Mouse (Mus musculus): ENCODE data around the gene Idh3a. TPM values are rescaled to one million over a fixed set of nuclear protein-coding genes. Genes with fewer than 3 reads are reported as not detected.
"Not testable (repeated sequence)": the region's sequence is repeated elsewhere in the genome, so short reads cannot be mapped to it uniquely, and the experiment has no call there.

Gene Idh3a
- polyA plus RNA-seq, 1 experiment from 2014 or later = 522 TPM

DNA sequence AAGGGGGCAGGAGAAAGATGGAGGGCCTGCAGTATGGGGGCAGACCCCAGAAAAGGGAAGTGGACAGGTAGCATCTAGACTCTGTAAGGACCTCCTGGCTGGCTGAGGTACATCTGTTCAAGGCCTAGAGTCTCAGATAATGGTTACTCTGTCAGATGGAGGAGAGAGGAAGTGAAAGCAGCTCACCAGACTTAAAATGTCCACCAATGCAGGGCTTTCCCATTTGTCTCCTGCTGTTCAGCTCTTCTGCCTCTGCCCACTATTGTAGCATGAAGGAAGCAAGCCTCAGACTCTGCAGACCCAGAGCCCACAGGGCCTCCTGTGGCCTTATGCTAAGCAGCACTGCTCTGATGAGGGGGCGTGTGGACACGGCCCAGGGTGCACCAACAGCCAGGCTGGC, 31.1 kb upstream of the Idh3a start:
- Histone ChIP-seq H3K9me3 (replicated peaks) (no peaks in the 10 kb centered on the region), H3K27ac (no peak overlapping the region), H3K27me3 (0 out of 2 replicates have a peak, but pooled peaks cover 10% of the 10 kb centered on the region), H3K36me3 (no peaks in the 10 kb centered on the region), H3K9ac (no peak overlapping the region), H3K4me3 (no peak overlapping the region), H3K4me1 (replicated peaks) (peaks cover 6% of the 10 kb centered on the region), H3K4me2 (no peak overlapping the region)
- 68% methylated on average over 2 of the region's 2 CpGs for WGBS
- no peak for ATAC-seq (replicated peaks; ENCODE audit: insufficient number of reproducible peaks, insufficient read depth, low FRiP score, low read depth)

DNA sequence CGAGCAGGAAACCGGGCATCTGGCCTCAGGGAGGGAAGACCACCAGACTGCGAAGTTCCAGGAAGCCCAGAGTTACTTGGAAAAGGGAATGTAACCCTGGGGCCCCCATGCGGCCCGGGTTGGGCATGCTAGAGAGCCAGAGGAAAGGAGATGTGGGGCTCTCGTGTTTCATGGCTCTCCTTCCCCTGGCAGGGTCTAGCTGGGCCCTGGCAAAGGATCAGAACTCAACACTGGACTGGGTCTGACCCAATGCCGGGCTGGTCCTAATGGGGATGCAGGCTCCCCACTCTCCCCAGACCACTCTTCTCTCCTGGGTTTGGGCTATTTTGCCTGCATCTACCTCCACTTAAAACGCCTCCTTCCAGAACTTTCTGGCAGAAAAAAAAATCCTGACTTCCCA, 27.4 kb upstream of the Idh3a start:
- Histone ChIP-seq H3K4me1 (replicated peaks) (peaks cover 11% of the 10 kb centered on the region), H3K27me3 (0 out of 2 replicates have a peak, but pooled peaks cover 10% of the 10 kb centered on the region), H3K4me3 (no peak overlapping the region), H3K9me3 (replicated peaks) (no peaks in the 10 kb centered on the region), H3K27ac (no peak overlapping the region), H3K36me3 (no peaks in the 10 kb centered on the region), H3K4me2 (no peak overlapping the region), H3K9ac (no peak overlapping the region)
- WGBS = 67% methylated on average over 8 of the region's 8 CpGs
- no peak for ATAC-seq (replicated peaks; ENCODE audit: insufficient number of reproducible peaks, insufficient read depth, low FRiP score, low read depth)

DNA sequence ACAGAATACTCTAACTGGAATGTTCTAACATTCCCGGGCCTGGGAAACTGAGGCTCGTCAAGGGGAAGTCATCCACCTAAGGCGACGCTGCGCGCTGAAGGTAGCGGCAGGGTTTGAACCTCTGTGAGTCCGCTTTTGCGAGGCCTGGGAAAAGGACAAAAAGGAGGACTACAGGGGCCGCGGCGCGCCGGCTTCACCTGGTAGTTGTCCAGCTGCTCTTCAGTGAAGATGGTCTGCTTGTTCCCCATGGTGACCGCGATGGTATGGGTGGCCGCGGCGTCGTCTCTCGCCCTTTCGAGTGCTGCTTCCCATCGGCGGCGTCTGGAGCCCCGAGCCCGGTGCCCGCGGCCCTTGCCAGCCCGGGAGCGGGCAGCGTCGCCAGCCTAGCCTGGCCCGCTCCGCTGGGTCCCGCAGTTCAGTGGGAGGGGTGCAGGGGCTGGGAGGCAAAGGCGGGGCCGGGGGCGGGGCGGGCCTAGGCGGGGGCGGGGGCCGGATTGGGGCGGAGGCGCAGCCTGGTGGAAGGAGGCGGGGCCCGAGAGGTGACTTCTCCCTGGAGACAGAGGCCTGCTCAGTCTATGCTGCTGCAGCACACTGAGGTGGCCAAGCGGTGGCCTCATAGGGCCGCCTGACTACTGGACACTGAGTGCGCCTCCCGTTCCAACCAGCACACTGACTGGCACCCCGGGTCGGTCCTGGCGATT, 26.2 kb upstream of the Idh3a start, which contains the start of gene Cib2:
Cib2 (minus strand) TSS at position 448 of the 701 bp plus-strand sequence.
- H3K9ac ChIP-seq = peak within 1 kb of the TSS; percentile 67
- H3K4me2 ChIP-seq = peak within 1 kb of the TSS; percentile 92
- H3K4me1 ChIP-seq (replicated peaks) = peaks cover 11% of the 10 kb centered on the region
- 0 out of 2 replicates have a peak, but pooled peaks cover 10% of the 10 kb centered on the region for H3K27me3 ChIP-seq
- H3K4me3 ChIP-seq = peak within 1 kb of the TSS; percentile 62
- 3% methylated on average over 48 of the region's 54 CpGs for WGBS
- H3K36me3 ChIP-seq = no peaks in the 10 kb centered on the region
- no peak within 1 kb of the TSS for H3K27ac ChIP-seq
- H3K9me3 ChIP-seq (replicated peaks) = no peaks in the 10 kb centered on the region
- peak; percentile 98 for ATAC-seq (replicated peaks; ENCODE audit: insufficient number of reproducible peaks, insufficient read depth, low FRiP score, low read depth)

DNA sequence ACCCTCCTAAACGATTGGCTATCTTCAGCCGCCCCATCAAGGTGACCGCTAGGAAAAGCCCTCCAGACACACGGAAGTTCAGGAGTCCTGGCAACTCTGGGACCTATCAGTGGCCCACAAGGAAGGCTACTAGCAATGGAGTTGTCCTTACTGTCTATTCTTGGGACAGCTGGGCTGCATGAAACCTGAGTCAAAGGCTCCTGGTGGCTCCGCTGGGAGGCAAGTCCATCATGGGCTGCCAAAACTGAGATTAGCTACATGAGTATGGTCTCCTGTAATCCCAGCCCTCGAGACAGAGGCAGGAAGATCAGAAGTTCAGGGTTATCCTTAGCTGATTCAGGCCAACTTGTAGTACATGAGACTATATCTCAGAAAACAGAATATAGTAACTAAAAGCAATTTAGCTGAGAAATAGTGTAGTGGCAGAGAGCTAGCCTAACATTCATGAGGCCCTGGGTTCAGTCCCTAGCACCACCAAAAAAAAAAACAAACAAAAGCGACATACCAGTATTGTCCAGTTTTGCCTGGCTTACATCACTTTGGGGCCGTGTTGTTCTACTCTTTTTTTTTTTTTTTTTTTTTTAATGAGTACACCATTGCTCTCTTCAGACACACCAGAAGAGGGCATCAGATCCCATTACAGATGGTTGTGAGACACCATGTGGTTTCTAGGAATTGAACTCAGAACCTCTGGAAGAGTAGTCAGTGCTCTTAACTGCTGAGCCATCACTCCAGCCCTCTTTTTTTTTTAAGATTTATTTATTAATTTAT, 25.1 kb upstream of the Idh3a start:
- H3K4me1 ChIP-seq (replicated peaks) = peaks cover 11% of the 10 kb centered on the region
- 82% methylated on average over 8 of the region's 8 CpGs for WGBS
- H3K4me2 ChIP-seq = no peak overlapping the region
- no peak overlapping the region for H3K4me3 ChIP-seq
- ATAC-seq (replicated peaks; ENCODE audit: insufficient number of reproducible peaks, insufficient read depth, low FRiP score, low read depth) = no peak
- no peak overlapping the region for H3K9ac ChIP-seq
- H3K27ac ChIP-seq = no peak overlapping the region
- 0 out of 2 replicates have a peak, but pooled peaks cover 10% of the 10 kb centered on the region for H3K27me3 ChIP-seq
- H3K9me3 ChIP-seq (replicated peaks) = no peaks in the 10 kb centered on the region
- H3K36me3 ChIP-seq = no peaks in the 10 kb centered on the region

DNA sequence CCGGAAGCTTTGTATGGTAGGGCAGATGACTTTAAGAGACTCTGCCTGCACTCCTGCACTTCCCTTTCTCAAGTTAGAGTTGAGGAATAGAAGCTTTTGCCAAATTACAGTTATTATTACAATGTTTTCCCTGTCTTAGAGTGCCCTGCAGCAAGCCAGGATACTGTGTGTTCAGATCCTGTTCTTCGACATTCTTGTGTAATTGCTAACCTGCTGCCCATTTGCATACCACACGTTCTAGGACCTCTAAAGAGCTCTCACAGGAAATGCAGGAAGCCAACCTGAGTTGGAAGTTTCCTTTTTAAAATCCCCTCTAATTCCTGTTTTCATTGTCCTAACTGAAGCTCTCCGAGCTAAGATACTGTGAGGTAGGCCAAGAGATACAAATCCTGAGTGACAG, 19.2 kb upstream of the Idh3a start:
- no peak for ATAC-seq (replicated peaks; ENCODE audit: insufficient number of reproducible peaks, insufficient read depth, low FRiP score, low read depth)
- Histone ChIP-seq H3K9ac (no peak overlapping the region), H3K27me3 (no peaks in the 10 kb centered on the region), H3K4me2 (no peak overlapping the region), H3K4me1 (replicated peaks) (no peaks in the 10 kb centered on the region), H3K9me3 (replicated peaks) (no peaks in the 10 kb centered on the region), H3K27ac (no peak overlapping the region), H3K36me3 (no peaks in the 10 kb centered on the region), H3K4me3 (no peak overlapping the region)
- 50% methylated on average over 4 of the region's 4 CpGs for WGBS

DNA sequence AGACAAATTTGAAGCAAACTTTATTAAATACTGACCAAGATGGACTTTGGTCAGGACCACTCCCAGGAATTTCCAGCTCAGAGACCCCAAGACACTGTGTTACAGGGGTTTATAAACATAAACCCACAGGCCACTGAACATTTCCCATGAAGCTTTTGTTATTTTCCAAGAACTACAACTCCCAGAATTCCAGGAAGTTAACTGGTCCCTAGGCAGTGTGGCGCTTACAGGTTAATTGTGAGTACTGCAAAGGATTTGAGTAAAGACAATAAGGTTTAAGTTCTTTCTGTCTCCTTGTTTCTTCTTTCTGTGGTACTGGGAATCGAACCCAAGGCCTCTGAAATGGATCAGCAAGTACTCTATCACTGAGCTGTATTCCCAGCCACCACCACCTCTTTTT, 17.4 kb upstream of the Idh3a start:
- no peaks in the 10 kb centered on the region for H3K9me3 ChIP-seq (replicated peaks)
- no peaks in the 10 kb centered on the region for H3K36me3 ChIP-seq
- no peak for ATAC-seq (replicated peaks; ENCODE audit: insufficient number of reproducible peaks, insufficient read depth, low FRiP score, low read depth)
- WGBS = 17% methylated on average over 2 of the region's 2 CpGs
- no peak overlapping the region for H3K27ac ChIP-seq
- H3K4me3 ChIP-seq = no peak overlapping the region
- no peaks in the 10 kb centered on the region for H3K27me3 ChIP-seq
- H3K4me1 ChIP-seq (replicated peaks) = no peaks in the 10 kb centered on the region
- H3K9ac ChIP-seq = no peak overlapping the region
- no peak overlapping the region for H3K4me2 ChIP-seq

DNA sequence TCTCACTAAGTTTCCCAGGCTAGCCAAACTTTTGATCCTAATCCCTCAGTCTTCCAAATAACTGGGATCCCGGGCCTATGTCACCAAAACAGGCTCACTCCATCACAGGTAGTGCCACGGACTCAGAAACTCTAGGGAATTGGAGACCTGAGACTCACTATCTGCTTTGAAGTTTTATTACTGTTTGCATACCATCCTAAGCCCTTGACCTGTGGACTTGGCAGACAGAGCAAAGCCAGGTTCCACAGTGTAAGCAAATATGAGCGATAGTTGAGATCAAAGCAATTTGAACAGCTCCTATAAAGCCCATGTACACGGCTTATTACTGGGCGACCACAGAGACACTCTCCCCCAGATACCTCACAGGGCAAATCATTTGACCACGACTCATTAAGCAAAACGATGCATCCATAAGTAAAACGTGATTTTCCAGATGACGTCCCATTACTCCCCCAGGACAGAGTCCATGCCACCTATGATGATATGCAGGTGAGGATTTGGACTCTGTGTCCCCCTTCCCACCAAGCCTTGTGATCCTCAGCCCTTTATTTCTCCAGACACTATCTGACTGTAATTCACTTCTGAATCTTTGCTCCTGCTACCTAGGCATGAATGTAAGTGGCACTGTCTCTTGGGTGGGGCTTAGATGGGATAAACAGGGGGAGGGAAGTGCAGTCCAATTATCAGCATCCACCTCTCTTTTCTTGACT, 14.8 kb upstream of the Idh3a start:
- Histone ChIP-seq H3K27me3 (no peaks in the 10 kb centered on the region), H3K36me3 (no peaks in the 10 kb centered on the region), H3K9me3 (replicated peaks) (no peaks in the 10 kb centered on the region), H3K4me1 (replicated peaks) (no peaks in the 10 kb centered on the region), H3K27ac (no peak overlapping the region), H3K9ac (no peak overlapping the region), H3K4me2 (no peak overlapping the region), H3K4me3 (no peak overlapping the region)
- 71% methylated on average over 9 of the region's 9 CpGs for WGBS
- ATAC-seq (replicated peaks; ENCODE audit: insufficient number of reproducible peaks, insufficient read depth, low FRiP score, low read depth) = no peak

DNA sequence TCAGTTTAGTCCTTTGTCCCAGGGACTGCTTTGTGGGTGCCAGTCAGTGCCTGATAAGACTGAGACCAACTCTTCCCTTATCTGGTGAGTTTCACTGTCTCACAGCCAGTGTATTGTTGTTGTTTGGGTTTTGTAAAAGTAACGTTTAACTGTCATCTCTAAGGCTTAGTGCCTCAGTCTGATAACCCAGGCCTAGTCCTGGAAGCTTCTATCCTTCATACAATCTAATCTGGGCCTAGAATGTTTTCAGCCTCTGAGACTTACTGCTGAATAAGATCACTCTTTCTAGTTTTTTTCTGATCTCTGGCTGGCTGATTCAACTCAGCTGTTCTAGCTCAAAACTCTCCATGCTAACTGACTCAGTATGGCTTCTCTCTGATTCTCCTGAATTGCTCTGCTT, 2.4 kb upstream of the Idh3a start:
- Histone ChIP-seq H3K4me3 (no peak overlapping the region), H3K4me2 (no peak overlapping the region), H3K36me3 (no peaks in the 10 kb centered on the region), H3K9me3 (replicated peaks) (no peaks in the 10 kb centered on the region), H3K27ac (no peak overlapping the region), H3K4me1 (replicated peaks) (peaks cover 16% of the 10 kb centered on the region), H3K27me3 (no peaks in the 10 kb centered on the region), H3K9ac (no peak overlapping the region)
- no peak for ATAC-seq (replicated peaks; ENCODE audit: insufficient number of reproducible peaks, insufficient read depth, low FRiP score, low read depth)
- 33% methylated on average over 1 of the region's 1 CpGs for WGBS

DNA sequence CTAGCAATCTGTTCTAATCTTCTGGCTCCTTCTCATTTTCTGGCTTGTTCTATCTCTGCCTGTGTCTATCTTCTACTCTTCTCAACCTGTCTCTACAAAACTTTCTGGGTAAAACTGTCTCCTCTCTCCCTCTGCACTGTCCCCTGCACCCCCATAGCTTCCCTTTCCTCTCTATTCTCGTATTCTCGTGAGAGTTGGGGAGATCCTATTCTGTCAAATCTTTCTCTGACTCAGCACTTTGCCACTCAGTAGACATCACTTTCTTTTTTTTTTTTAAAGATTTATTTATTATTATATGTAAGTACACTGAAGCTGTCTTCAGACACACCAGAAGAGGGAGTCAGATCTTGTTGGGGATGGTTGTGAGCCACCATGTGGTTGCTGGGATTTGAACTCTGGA, 2.0 kb upstream of the Idh3a start:
- not testable (repeated sequence) for H3K27me3 ChIP-seq; H3K4me2 ChIP-seq; H3K9me3 ChIP-seq (replicated peaks); ATAC-seq (replicated peaks; ENCODE audit: insufficient number of reproducible peaks, insufficient read depth, low FRiP score, low read depth); H3K4me3 ChIP-seq; H3K27ac ChIP-seq; H3K9ac ChIP-seq; H3K36me3 ChIP-seq
- 74% methylated on average over 2 of the region's 2 CpGs for WGBS
- H3K4me1 ChIP-seq (replicated peaks) = peaks cover 19% of the 10 kb centered on the region

DNA sequence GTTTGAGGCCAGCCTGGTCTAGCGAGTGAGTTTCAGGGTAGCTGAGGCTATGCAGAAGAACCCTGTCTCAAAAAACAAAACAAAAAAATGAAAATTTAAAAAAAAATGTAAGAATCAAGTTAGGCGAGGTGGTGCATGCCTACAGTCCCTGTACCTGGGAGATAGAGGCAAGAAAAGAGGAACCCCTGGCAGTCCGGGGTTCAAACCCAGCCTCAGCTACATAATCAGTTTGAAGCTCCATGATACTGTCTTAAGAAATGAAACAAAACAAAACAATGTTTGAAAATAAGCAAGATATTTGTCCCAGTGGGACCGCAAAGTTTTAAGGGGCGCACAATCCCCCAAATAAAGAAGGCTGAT, 315 bp upstream of the Idh3a start:
- no peaks in the 10 kb centered on the region for H3K27me3 ChIP-seq
- H3K9ac ChIP-seq = peak overlapping the region; percentile 26; the same call in 1 of the 2 replicates
- H3K9me3 ChIP-seq (replicated peaks) = no peaks in the 10 kb centered on the region
- H3K4me3 ChIP-seq = peak overlapping the region; percentile 92
- no peak for ATAC-seq (replicated peaks; ENCODE audit: insufficient number of reproducible peaks, insufficient read depth, low FRiP score, low read depth)
- peaks cover 19% of the 10 kb centered on the region for H3K4me1 ChIP-seq (replicated peaks)
- peak overlapping the region; percentile 81 for H3K4me2 ChIP-seq
- H3K36me3 ChIP-seq = peaks cover 8% of the 10 kb centered on the region
- peak overlapping the region; percentile 26; the same call in 1 of the 2 replicates for H3K27ac ChIP-seq
- 30% methylated on average over 5 of the region's 5 CpGs for WGBS

DNA sequence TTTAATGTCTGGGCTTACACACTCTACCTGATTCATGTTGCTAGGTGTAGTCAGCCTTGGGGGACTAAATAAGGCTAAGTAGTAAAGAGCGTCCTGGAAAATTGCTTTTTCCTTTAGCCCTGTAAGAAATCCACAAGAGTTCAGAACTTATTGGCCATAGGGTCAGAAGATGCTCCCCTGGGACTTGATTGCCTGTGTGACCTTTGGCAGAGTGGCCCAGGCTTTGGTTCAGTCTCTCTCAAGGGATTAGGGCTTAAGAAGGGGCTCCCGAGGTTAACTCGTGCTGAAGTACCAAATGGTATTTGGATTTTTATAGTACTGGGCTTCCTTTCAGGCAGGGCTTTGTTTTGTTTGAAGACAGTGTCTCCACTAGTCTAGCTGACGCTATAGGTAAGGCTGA, 1.7 kb downstream of the Idh3a start:
- Histone ChIP-seq H3K27ac (no peak overlapping the region), H3K36me3 (peaks cover 26% of the 10 kb centered on the region), H3K9ac (peak overlapping the region; percentile 95), H3K27me3 (no peaks in the 10 kb centered on the region), H3K9me3 (replicated peaks) (no peaks in the 10 kb centered on the region), H3K4me3 (peak overlapping the region; percentile 92), H3K4me2 (peak overlapping the region; percentile 81), H3K4me1 (replicated peaks) (peaks cover 19% of the 10 kb centered on the region)
- no peak for ATAC-seq (replicated peaks; ENCODE audit: insufficient number of reproducible peaks, insufficient read depth, low FRiP score, low read depth)
- 46% methylated on average over 4 of the region's 4 CpGs for WGBS

All from heart, embryonic 15.5 days (tissue).